Mouse (Mus musculus) midbrain, embryonic 10.5 days (tissue): Measurements from ENCODE around the gene Cckbr. TPM values are rescaled to one million over a fixed set of nuclear protein-coding genes. Genes with fewer than 3 reads are reported as not detected.

Experiments
- DNase-seq: peaks from one replicate; pipeline ENCODE4 v3.0.0-alpha.2; 2017; ENCODE audit warnings: low spot score
- H3K27ac ChIP-seq: fragments of 300-500 bp; sonication (generic); replicated peaks from 2 replicates; pipeline ENCODE4 v1.5.1; 2016; ENCODE audit warnings: mild to moderate bottlenecking
- H3K27me3 ChIP-seq: fragments of 300-500 bp; sonication (generic); 2 replicates; pipeline ENCODE4 v1.6.1; 2016; ENCODE audit warnings: low read depth, mild to moderate bottlenecking; ENCODE audit not compliant: poor library complexity, severe bottlenecking
- H3K36me3 ChIP-seq: fragments of 300-500 bp; sonication (generic); 2 replicates; pipeline ENCODE4 v1.6.1; 2016; ENCODE audit warnings: mild to moderate bottlenecking, moderate library complexity
- H3K4me1 ChIP-seq: fragments of 300-500 bp; sonication (generic); 2 replicates; pipeline ENCODE4 v1.6.1; 2016
- H3K4me3 ChIP-seq: fragments of 300-500 bp; sonication (generic); 2 replicates; pipeline ENCODE4 v1.5.1; 2016; ENCODE audit warnings: mild to moderate bottlenecking, moderate library complexity
- H3K9me3 ChIP-seq: fragments of 300-500 bp; sonication (generic); replicated peaks from 2 replicates; pipeline ENCODE4 v1.6.1; 2016; ENCODE audit warnings: mild to moderate bottlenecking
- WGBS: fragments of 180-500 bp; shearing (Covaris S2); methylation state at CpG from one replicate; pipeline ENCODE4 v1.1.7; 2016; 5-methylcytosine and 5-hydroxymethylcytosine counted together
- polyA plus RNA-seq: library from polyadenylated mRNA; unstranded; fragments of >200 nt; fragmentation: Nextera tagmentation; extraction: Ambion mirVana; gene quantifications from 2 replicates; pipeline ENCODE4 v1.2.1, GENCODE M21; 2016

The Cckbr gene
- polyA plus RNA-seq, result 0.20 and 0.27 TPM in 2 replicates

DNA sequence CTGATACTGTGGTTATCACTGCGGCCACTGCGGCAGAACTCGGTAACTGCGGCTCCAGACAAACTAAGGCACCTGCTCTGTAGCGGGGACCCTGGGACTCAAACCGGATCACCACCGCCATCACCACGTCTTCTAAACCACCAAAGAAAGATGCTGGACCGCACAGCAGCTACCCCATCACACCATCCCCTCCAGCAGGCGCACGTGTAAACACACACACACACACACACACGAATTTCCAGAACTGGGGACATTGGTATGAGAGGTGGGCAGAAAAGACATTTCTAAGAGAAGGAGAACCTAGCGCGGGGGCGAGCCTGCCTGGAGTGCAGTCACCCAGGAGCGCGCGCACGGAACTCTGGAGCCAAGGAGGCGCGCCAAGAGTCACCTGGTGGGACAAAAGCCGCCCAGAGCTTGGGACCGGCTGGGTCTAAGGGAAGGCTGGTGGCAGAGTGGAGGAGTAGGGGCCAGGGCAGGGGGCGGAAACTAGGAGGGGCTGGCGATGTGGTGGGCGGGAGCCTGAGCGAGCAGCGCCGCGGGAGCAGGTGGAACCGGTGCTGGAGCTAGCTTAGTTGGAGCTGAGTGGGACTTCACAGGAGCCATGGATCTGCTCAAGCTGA lies at the start of gene Cckbr:
Gene Cckbr, plus strand, starts transcription at position 308 of the 620 bp plus-strand sequence.
- peaks cover 53% of the 10 kb centered on the region for H3K27me3 ChIP-seq
- H3K27ac ChIP-seq, result peak within 1 kb of the TSS; percentile 63
- peaks cover 13% of the 10 kb centered on the region for H3K4me1 ChIP-seq
- H3K36me3 ChIP-seq, result no peaks in the 10 kb centered on the region
- WGBS, result 2% methylated on average over 31 of the region's 31 CpGs
- DNase-seq, result peak; percentile 44
- H3K4me3 ChIP-seq, result peak within 1 kb of the TSS; percentile 64
- no peaks in the 10 kb centered on the region for H3K9me3 ChIP-seq

- Histone ChIP-seq H3K27ac (no peak overlapping the region), H3K36me3 (peaks cover 99% of the 10 kb centered on the region), H3K4me1 (no peaks in the 10 kb centered on the region), H3K4me3 (no peak overlapping the region), H3K9me3 (no peaks in the 10 kb centered on the region), H3K27me3 (no peaks in the 10 kb centered on the region)
- DNase-seq, result no peak
- WGBS, result 94% methylated on average over 3 of the region's 3 CpGs
These were observed 45.2 kb upstream of the Cckbr start for GRCm38 (mm10) chr7:105380329-105380728.

DNA sequence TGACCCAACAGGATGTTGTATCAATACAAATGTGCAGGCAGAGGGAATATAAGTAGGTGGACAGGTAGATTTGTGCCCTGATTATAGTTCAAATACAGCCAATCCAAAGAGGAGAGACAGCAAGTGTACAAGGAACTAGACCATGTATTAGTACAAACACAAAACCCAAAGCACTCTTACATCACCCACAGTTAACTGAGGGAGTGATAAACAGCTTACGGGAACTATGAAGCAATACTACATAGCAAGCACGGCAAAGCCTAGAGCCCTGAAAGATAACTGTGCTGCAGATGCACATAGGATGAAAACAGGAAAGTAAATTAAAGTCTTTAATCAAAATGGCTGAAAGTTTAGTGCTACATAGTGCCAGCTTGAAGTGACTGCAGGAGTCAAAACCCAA lies 37.8 kb upstream of the Cckbr start:
- WGBS, result 98% methylated on average over 2 of the region's 2 CpGs
- no peak for DNase-seq
- H3K4me1 ChIP-seq, result no peaks in the 10 kb centered on the region
- H3K36me3 ChIP-seq, result peaks cover 82% of the 10 kb centered on the region
- no peaks in the 10 kb centered on the region for H3K27me3 ChIP-seq
- no peaks in the 10 kb centered on the region for H3K9me3 ChIP-seq
- H3K4me3 ChIP-seq, result no peak overlapping the region
- H3K27ac ChIP-seq, result no peak overlapping the region

GRCm38 (mm10) chr7:105390236-105390635 lies 35.3 kb upstream of the Cckbr start:
- 89% methylated on average over 2 of the region's 2 CpGs for WGBS
- Histone ChIP-seq H3K4me1 (no peaks in the 10 kb centered on the region), H3K9me3 (no peaks in the 10 kb centered on the region), H3K36me3 (peaks cover 60% of the 10 kb centered on the region), H3K27ac (no peak overlapping the region), H3K4me3 (no peak overlapping the region), H3K27me3 (no peaks in the 10 kb centered on the region)
- no peak for DNase-seq

DNA sequence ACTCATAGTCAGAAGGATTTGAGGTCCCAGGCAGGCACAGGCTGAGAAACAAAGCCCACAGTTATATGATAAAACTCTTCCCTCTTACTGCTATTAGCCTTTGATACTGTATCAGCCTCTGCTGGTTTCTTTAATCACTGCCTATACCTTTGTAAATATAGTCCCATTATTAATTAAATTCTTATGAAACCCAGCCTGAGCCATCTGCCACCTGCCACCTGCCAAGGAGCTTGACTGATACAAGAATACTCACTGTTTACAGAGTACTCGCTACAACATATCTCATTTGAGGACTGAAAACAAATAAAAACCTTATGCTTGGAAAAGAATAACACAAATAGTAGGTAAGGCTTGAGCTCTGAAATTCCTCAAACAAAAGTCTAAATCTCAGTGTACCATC lies 30.9 kb upstream of the Cckbr start:
- H3K27me3 ChIP-seq, result no peaks in the 10 kb centered on the region
- H3K36me3 ChIP-seq, result peaks cover 23% of the 10 kb centered on the region
- H3K9me3 ChIP-seq, result no peaks in the 10 kb centered on the region
- WGBS, result 88% methylated on average over 1 of the region's 1 CpGs
- no peak overlapping the region for H3K4me3 ChIP-seq
- no peak overlapping the region for H3K27ac ChIP-seq
- H3K4me1 ChIP-seq, result peaks cover 11% of the 10 kb centered on the region
- no peak for DNase-seq

DNA sequence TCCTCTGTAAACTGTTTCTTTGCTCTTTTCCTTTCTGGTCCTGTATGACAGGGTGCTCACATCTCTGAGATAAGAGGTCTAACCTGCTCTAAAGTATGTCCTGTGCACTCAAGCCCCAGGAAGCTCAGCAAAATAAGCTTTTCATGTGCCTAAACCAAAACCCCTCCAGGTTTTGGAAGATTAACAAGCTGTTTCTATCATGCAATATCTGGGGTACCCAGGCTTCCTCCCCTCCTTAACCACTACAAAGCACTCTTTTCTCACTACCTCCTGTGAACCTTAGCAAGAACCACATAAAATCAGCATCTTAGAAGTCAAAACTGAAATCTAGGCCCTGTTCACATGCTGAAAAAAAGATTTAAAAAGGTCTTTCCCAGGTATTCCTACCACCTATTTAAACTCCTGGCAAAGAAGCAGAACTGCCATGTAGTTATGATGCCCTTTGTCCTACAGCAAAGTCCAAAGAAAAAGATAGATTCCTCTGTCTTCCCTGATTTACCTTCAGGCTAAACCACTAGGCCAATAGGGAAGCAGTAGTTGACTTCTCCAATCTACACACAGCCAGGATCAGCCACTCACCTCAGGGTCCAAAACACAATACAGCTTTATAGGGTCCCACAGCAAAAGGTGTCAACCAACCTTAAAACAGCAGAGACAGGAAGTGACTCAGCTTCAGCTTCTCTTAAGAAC lies 30.3 kb upstream of the Cckbr start:
- no peak for DNase-seq
- H3K36me3 ChIP-seq, result peaks cover 16% of the 10 kb centered on the region; the same call in 1 of the 2 replicates
- H3K9me3 ChIP-seq, result no peaks in the 10 kb centered on the region
- no peak overlapping the region for H3K4me3 ChIP-seq
- no peak overlapping the region for H3K27ac ChIP-seq
- no peaks in the 10 kb centered on the region for H3K27me3 ChIP-seq
- H3K4me1 ChIP-seq, result peaks cover 11% of the 10 kb centered on the region

GRCm38 (mm10) chr7:105396126-105396525 lies 29.4 kb upstream of the Cckbr start:
- DNase-seq, result no peak
- H3K4me1 ChIP-seq, result peaks cover 18% of the 10 kb centered on the region
- no peak overlapping the region for H3K4me3 ChIP-seq
- no peak overlapping the region for H3K27ac ChIP-seq
- H3K36me3 ChIP-seq, result 0 out of 2 replicates have a peak, but pooled peaks cover 11% of the 10 kb centered on the region
- no peaks in the 10 kb centered on the region for H3K27me3 ChIP-seq
- H3K9me3 ChIP-seq, result no peaks in the 10 kb centered on the region

- peaks cover 18% of the 10 kb centered on the region for H3K4me1 ChIP-seq
- 2% methylated on average over 25 of the region's 25 CpGs for WGBS
- 0 out of 2 replicates have a peak, but pooled peaks cover 8% of the 10 kb centered on the region for H3K36me3 ChIP-seq
- no peaks in the 10 kb centered on the region for H3K9me3 ChIP-seq
- H3K27me3 ChIP-seq, result no peaks in the 10 kb centered on the region
- H3K27ac ChIP-seq, result peak overlapping the region; percentile 92
- peak overlapping the region; percentile 89 for H3K4me3 ChIP-seq
- no peak for DNase-seq
These were observed 26.2 kb upstream of the Cckbr start for GRCm38 (mm10) chr7:105399058-105399934.

DNA sequence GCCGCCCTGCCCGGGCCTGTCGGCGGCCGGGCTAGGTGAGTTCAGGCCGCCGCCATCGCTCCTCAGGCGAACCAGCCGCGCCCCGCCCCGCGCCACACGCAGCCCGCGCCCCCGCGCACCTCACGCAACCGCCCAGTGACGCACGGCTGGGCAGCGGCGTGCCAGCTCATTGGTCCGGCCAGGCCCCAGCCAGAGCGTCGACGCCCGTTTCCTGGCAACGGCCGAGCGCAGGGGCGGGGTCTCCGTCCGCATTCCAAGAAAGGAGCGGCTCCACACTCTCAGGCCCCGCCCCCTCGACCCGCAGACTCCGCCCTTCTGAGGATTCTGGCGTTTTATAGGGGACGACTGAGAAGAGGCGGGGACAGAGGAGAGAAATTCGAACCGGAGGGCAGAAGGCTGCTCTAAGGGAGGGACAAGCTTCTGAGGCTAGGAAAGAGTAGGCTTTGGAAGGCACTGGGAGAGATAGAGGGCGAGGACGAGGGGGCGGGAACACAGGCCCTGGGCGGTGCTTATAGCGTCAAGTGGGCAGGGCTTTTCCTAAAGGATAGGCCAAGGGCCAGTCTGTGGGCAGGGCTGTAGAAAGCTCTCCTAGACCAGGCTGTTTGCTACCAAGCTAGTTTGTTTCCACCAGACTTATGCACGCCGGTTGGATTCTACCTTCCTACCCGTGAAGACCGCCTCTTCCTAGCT lies 25.5 kb upstream of the Cckbr start, which contains the start of gene Fam160a2:
Gene Fam160a2, minus strand, starts transcription at position 120 of the 690 bp plus-strand sequence.
- Histone ChIP-seq H3K27me3 (no peaks in the 10 kb centered on the region), H3K9me3 (no peaks in the 10 kb centered on the region), H3K36me3 (0 out of 2 replicates have a peak, but pooled peaks cover 6% of the 10 kb centered on the region), H3K4me3 (peak within 1 kb of the TSS; percentile 89), H3K4me1 (peaks cover 18% of the 10 kb centered on the region), H3K27ac (peak within 1 kb of the TSS; percentile 92)
- under 1% methylated on average over 55 of the region's 55 CpGs for WGBS
- DNase-seq, result peak; percentile 99

- DNase-seq, result no peak
- WGBS, result 77% methylated on average over 5 of the region's 5 CpGs
- Histone ChIP-seq H3K4me3 (no peak within 1 kb of the TSS), H3K4me1 (peaks cover 9% of the 10 kb centered on the region), H3K27me3 (peaks cover 3% of the 10 kb centered on the region; the same call in 1 of the 2 replicates), H3K9me3 (no peaks in the 10 kb centered on the region), H3K36me3 (no peaks in the 10 kb centered on the region), H3K27ac (no peak within 1 kb of the TSS)
These were observed 21.3 kb upstream of the Cckbr start, which contains the start of gene Cnga4 for GRCm38 (mm10) chr7:105404268-105404667. Cnga4 (plus strand) TSS chr7:105404568.

DNA sequence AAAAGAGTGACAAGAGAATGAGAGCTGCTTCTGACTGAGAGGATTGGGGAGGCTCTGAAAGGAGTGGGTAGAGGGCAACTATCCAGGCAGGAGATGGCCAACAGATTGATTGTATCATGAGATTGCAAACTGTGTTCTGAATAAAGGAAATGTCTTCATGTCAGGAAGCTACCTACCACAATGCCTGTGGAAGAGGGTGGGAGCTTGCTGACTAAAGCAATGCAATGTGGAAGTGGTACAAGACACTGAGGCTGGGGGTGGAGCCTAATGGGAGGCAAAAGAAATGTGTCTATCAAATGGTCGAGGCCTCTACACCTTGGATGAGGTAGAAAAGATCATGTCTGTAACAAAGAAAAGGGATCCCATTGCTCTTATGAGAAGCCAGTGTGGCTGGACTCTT lies 19.2 kb upstream of the Cckbr start:
- whole genome bisulfite sequencing, result 74% methylated on average over 1 of the region's 1 CpGs
- Histone ChIP-seq H3K27ac (no peak overlapping the region), H3K27me3 (peaks cover 3% of the 10 kb centered on the region; the same call in 1 of the 2 replicates), H3K9me3 (no peaks in the 10 kb centered on the region), H3K4me3 (no peak overlapping the region), H3K36me3 (no peaks in the 10 kb centered on the region), H3K4me1 (no peaks in the 10 kb centered on the region)
- DNase-seq, result no peak
